Mouse (Mus musculus): ENCODE measurements around the gene Zfp51. TPM values are rescaled to one million over a fixed set of nuclear protein-coding genes. Genes with fewer than 3 reads are reported as not detected.
A peak's percentile ranks its signal among the peaks of the same experiment; 100 is the strongest.
"Not testable (repeated sequence)": the region's sequence is repeated elsewhere in the genome, so short reads cannot be mapped to it uniquely, and the experiment has no call there.

Zfp51 gene
- polyA plus RNA-seq, 1 experiment from 2014 or later = 10.3 TPM

DNA sequence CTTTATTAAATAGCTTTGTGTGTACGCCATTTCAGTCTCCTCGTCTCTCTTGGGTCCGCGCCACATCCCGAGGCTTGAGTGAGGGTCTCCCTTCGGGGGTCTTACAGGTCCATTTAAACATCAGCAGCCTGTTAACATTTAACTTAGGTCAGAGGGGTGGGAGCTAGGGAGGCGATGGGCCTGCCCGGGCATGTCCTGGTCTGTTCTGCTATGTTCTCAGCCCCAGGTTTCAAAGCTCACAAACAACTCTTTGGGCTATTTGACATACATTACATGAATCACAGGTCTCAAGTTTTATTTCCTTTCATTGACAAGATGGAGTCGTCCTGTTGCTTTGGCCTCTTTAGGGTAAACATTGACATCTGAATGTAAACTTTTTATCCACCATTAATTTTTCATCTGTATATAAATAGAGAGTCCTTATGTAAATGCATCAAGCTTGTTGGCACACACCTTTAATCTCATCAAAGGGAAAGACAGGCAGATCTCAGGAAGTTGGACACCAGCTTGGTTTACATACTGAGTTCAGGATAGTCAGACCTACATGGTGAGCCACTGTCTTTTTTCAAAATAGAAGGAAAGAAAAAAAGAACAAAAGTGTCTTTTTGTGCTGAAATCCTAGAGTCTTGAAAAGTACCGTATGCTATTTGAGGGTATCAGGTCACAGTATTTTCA lies 28.1 kb downstream of the Zfp51 start:
- H3K4me3 ChIP-seq (ENCODE audit: low read depth, low read length); H3K27me3 ChIP-seq (replicated peaks; ENCODE audit: insufficient read depth, low read length); DNase-seq (ENCODE audit: low spot score); H3K36me3 ChIP-seq (ENCODE audit: insufficient read depth, low read length); H3K9me3 ChIP-seq (ENCODE audit: low read length); H3K4me1 ChIP-seq (ENCODE audit: insufficient read depth, low read depth, low read length); H3K9ac ChIP-seq (replicated peaks; ENCODE audit: low read depth); H3K4me2 ChIP-seq (replicated peaks; ENCODE audit: low read depth, low read length): not testable (repeated sequence)
- peak; percentile 46 for ATAC-seq
- H3K27ac ChIP-seq (ENCODE audit: low read length) = peak overlapping the region; percentile 28; the same call in 1 of the 2 replicates
- 60% methylated on average over 9 of the region's 10 CpGs for WGBS
- TF ChIP-seq EP300 (IDR thresholded peaks at IDR 0.05) = 0 out of 2 replicates have a peak, but pooled peaks have one; percentile 10

GRCm38 (mm10) chr17:21488760-21489499 lies 38.8 kb downstream of the Zfp51 start, which contains the start of gene Zfp53:
Gene Zfp53, plus strand, starts transcription at chr17:21488998.
- under 1% methylated on average over 34 of the region's 34 CpGs for WGBS

GRCm38 (mm10) chr17:21489500-21490001 lies 39.4 kb downstream of the Zfp51 start:
- no peaks in the 10 kb centered on the region for H3K4me1 ChIP-seq (ENCODE audit: insufficient read depth, low read depth, low read length)
- no peaks in the 10 kb centered on the region for H3K27me3 ChIP-seq (replicated peaks; ENCODE audit: insufficient read depth, low read length)
- H3K4me3 ChIP-seq (ENCODE audit: low read depth, low read length) = peak overlapping the region; percentile 82
- WGBS = 2% methylated on average over 8 of the region's 8 CpGs
- ATAC-seq (no peak), DNase-seq (ENCODE audit: low spot score) (no peak)
- H3K9ac ChIP-seq (replicated peaks; ENCODE audit: low read depth) = peak overlapping the region; percentile 54; the same call in 1 of the 2 replicates
- peak overlapping the region; percentile 81 for H3K4me2 ChIP-seq (replicated peaks; ENCODE audit: low read depth, low read length)
- H3K36me3 ChIP-seq (ENCODE audit: insufficient read depth, low read length) = no peaks in the 10 kb centered on the region
- no peaks in the 10 kb centered on the region for H3K9me3 ChIP-seq (ENCODE audit: low read length)
- peak overlapping the region; percentile 78; the same call in 1 of the 2 replicates for H3K27ac ChIP-seq (ENCODE audit: low read length)
- TF ChIP-seq EP300 (IDR thresholded peaks at IDR 0.05) (no peak), CTCF (IDR thresholded peaks at IDR 0.05) (no peak)

More at GRCm38 (mm10) chr17:21488760-21489499, 38.8 kb downstream of the Zfp51 start, which contains the start of gene Zfp53:
- peak within 1 kb of the TSS; percentile 81 for H3K4me2 ChIP-seq (replicated peaks; ENCODE audit: low read depth, low read length)
- H3K9me3 ChIP-seq (ENCODE audit: low read length) = no peaks in the 10 kb centered on the region
- no peak for TF ChIP-seq EP300 (IDR thresholded peaks at IDR 0.05)
- TF ChIP-seq CTCF (IDR thresholded peaks at IDR 0.05) = peak; percentile 24
- no peaks in the 10 kb centered on the region for H3K36me3 ChIP-seq (ENCODE audit: insufficient read depth, low read length)
- peak within 1 kb of the TSS; percentile 54 for H3K9ac ChIP-seq (replicated peaks; ENCODE audit: low read depth)
- DNase-seq (ENCODE audit: low spot score) (peak; percentile 98), ATAC-seq (peak; percentile 100)
- H3K4me3 ChIP-seq (ENCODE audit: low read depth, low read length) = peak within 1 kb of the TSS; percentile 82
- H3K27me3 ChIP-seq (replicated peaks; ENCODE audit: insufficient read depth, low read length) = no peaks in the 10 kb centered on the region
- H3K4me1 ChIP-seq (ENCODE audit: insufficient read depth, low read depth, low read length) = no peaks in the 10 kb centered on the region
- peak within 1 kb of the TSS; percentile 78 for H3K27ac ChIP-seq (ENCODE audit: low read length)

DNA sequence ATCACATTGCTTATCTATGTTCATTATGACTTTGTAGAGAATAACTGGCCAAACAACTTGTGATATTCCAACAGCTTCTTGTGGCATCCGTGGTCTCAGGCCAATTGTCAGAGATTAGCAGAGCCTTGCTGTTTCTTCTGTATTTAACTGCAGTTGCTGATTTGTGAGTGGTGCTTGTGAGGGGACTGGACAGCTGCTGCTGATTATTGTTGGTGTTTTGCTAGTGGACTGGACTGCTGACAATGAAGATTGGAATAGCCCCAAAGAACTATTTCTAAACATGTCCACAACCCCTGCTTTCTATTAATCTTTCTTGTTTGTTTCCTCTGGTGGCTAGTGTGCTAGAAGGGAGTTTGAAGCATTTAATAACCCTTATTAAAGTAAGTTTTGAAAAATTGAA lies 51.2 kb downstream of the Zfp51 start:
- H3K4me2 ChIP-seq (replicated peaks; ENCODE audit: low read depth, low read length) = no peak overlapping the region
- no peaks in the 10 kb centered on the region for H3K4me1 ChIP-seq (ENCODE audit: insufficient read depth, low read depth, low read length)
- H3K36me3 ChIP-seq (ENCODE audit: insufficient read depth, low read length) = 0 out of 2 replicates have a peak, but pooled peaks cover 3% of the 10 kb centered on the region
- DNase-seq (ENCODE audit: low spot score) = no peak
- H3K9ac ChIP-seq (replicated peaks; ENCODE audit: low read depth) = no peak overlapping the region
- WGBS = 85% methylated on average over 1 of the region's 1 CpGs
- TF ChIP-seq EP300 (IDR thresholded peaks at IDR 0.05) (no peak), CTCF (IDR thresholded peaks at IDR 0.05) (no peak)
- H3K4me3 ChIP-seq (ENCODE audit: low read depth, low read length) = no peak overlapping the region
- H3K9me3 ChIP-seq (ENCODE audit: low read length) = no peaks in the 10 kb centered on the region
- no peaks in the 10 kb centered on the region for H3K27me3 ChIP-seq (replicated peaks; ENCODE audit: insufficient read depth, low read length)
- no peak for ATAC-seq
- H3K27ac ChIP-seq (ENCODE audit: low read length) = no peak overlapping the region

DNA sequence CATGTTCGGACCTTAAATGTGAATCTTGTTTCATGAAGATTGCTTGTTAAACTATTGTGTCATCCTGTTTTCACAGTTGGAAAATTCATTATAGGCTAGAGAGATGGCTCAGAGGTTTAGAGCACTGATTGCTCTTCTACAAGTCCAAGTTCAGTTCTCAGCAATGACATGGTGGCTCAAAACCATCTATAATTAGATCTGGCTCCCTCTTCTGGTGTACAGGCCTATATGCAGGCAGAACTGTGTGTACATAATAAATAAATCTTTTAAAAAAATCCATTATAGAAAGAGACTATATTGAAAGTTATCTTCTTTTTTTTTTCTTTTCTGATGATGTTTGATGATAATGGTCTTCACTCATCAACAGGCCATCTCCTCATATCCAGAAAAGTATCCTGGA lies 54.4 kb downstream of the Zfp51 start:
- Histone ChIP-seq H3K36me3 (ENCODE audit: insufficient read depth, low read length) (peaks cover 10% of the 10 kb centered on the region; the same call in 1 of the 2 replicates), H3K4me1 (ENCODE audit: insufficient read depth, low read depth, low read length) (no peaks in the 10 kb centered on the region), H3K9me3 (ENCODE audit: low read length) (no peaks in the 10 kb centered on the region), H3K9ac (replicated peaks; ENCODE audit: low read depth) (no peak overlapping the region), H3K4me3 (ENCODE audit: low read depth, low read length) (no peak overlapping the region), H3K27me3 (replicated peaks; ENCODE audit: insufficient read depth, low read length) (no peaks in the 10 kb centered on the region), H3K27ac (ENCODE audit: low read length) (no peak overlapping the region), H3K4me2 (replicated peaks; ENCODE audit: low read depth, low read length) (no peak overlapping the region)
- TF ChIP-seq EP300 (IDR thresholded peaks at IDR 0.05) = no peak
- peak; percentile 48 for TF ChIP-seq CTCF (IDR thresholded peaks at IDR 0.05)
- WGBS = 100% methylated on average over 1 of the region's 1 CpGs
- peak; percentile 13 for DNase-seq (ENCODE audit: low spot score)
- ATAC-seq = no peak

GRCm38 (mm10) chr17:21506258-21506657 lies 56.1 kb downstream of the Zfp51 start:
- no peak for ATAC-seq
- TF ChIP-seq EP300 (IDR thresholded peaks at IDR 0.05) (no peak), CTCF (IDR thresholded peaks at IDR 0.05) (no peak)
- WGBS = 94% methylated on average over 3 of the region's 3 CpGs
- no peak overlapping the region for H3K4me3 ChIP-seq (ENCODE audit: low read depth, low read length)
- H3K4me1 ChIP-seq (ENCODE audit: insufficient read depth, low read depth, low read length) = no peaks in the 10 kb centered on the region
- no peaks in the 10 kb centered on the region for H3K9me3 ChIP-seq (ENCODE audit: low read length)
- no peak overlapping the region for H3K9ac ChIP-seq (replicated peaks; ENCODE audit: low read depth)
- DNase-seq (ENCODE audit: low spot score) = no peak
- H3K4me2 ChIP-seq (replicated peaks; ENCODE audit: low read depth, low read length) = no peak overlapping the region
- no peaks in the 10 kb centered on the region for H3K27me3 ChIP-seq (replicated peaks; ENCODE audit: insufficient read depth, low read length)
- H3K27ac ChIP-seq (ENCODE audit: low read length) = no peak overlapping the region
- peaks cover 10% of the 10 kb centered on the region; the same call in 1 of the 2 replicates for H3K36me3 ChIP-seq (ENCODE audit: insufficient read depth, low read length)

Data from lung, postnatal 0 days (tissue).